Mouse (Mus musculus) forebrain, embryonic 16.5 days (tissue): ENCODE data around the gene Ppil3. TPM values are rescaled to one million over a fixed set of nuclear protein-coding genes. Genes with fewer than 3 reads are reported as not detected.

Source experiments
- ATAC-seq: fragments of 200-750 bp; cut with Nextera tagmentation; 2 replicates; pipeline ENCODE4 v1.8.0; 2017; ENCODE audit warnings: mild to moderate bottlenecking, moderate library complexity
- H3K27ac ChIP-seq: fragments of 300-500 bp; sonication (generic); 2 replicates; pipeline ENCODE4 v1.5.1; 2014; ENCODE audit warnings: low read length, control low read depth
- H3K27me3 ChIP-seq: fragments of 300-500 bp; sonication (generic); replicated peaks from 2 replicates; pipeline ENCODE4 v1.6.1; 2014; ENCODE audit warnings: low read length; ENCODE audit not compliant: control insufficient read depth, insufficient read depth
- H3K36me3 ChIP-seq: fragments of 300-500 bp; sonication (generic); 2 replicates; pipeline ENCODE4 v1.6.1; 2014; ENCODE audit not compliant: control insufficient read depth, insufficient read depth
- H3K4me1 ChIP-seq: fragments of 300-500 bp; sonication (generic); replicated peaks from 2 replicates; pipeline ENCODE4 v1.6.1; 2014; ENCODE audit warnings: low read length; ENCODE audit not compliant: control insufficient read depth, insufficient read depth
- H3K4me2 ChIP-seq: fragments of 300-500 bp; sonication (generic); 2 replicates; pipeline ENCODE4 v1.6.1; 2014; ENCODE audit warnings: mild to moderate bottlenecking, low read length, control low read depth
- H3K4me3 ChIP-seq: fragments of 300-500 bp; sonication (generic); replicated peaks from 2 replicates; pipeline ENCODE4 v1.5.1; 2014; ENCODE audit warnings: mild to moderate bottlenecking, low read length, control low read depth
- H3K9ac ChIP-seq: fragments of 300-500 bp; sonication (generic); replicated peaks from 2 replicates; pipeline ENCODE4 v1.6.1; 2014; ENCODE audit warnings: low read depth, low read length, control low read depth
- H3K9me3 ChIP-seq: fragments of 300-500 bp; sonication (generic); 2 replicates; pipeline ENCODE4 v1.6.1; 2016; ENCODE audit warnings: low read length; ENCODE audit not compliant: control insufficient read depth
- WGBS: fragments of 180-500 bp; shearing (Covaris S2); extraction: QIAGEN DNeasy Blood & Tissue Kit; methylation state at CpG from one replicate; pipeline ENCODE4 v1.1.7; 2014; 5-methylcytosine and 5-hydroxymethylcytosine counted together
- polyA plus RNA-seq: library from polyadenylated mRNA; unstranded; fragments of >200 nt; fragmentation: Nextera tagmentation; extraction: Ambion mirVana; gene quantifications from 2 replicates; pipeline ENCODE4 v1.2.1, GENCODE M21; 2015

Gene Ppil3
- polyA plus RNA-seq, 1 experiment from 2014 or later, result 54.1 TPM

DNA sequence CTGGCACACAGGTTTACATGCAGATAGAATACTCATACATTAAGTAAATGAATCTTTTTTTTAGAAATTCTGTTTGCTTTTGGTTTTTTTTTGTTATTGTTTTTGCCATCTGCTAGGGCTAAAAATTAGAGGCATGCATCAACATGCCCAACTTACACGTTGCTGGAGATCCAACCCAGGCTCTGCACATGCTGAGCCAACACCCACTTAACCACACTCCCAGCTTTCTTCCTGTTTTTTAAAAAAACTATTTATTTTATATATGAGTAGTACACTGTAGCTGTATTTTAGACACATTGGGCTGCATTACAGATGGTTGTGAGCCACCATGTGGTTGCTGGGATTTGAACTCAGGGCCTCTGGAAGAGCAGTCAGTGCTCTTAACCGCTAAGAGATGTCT, 29.2 kb downstream of the Ppil3 start:
- Histone ChIP-seq H3K27ac (no peak overlapping the region), H3K27me3 (no peaks in the 10 kb centered on the region), H3K9me3 (no peaks in the 10 kb centered on the region), H3K36me3 (peaks cover 63% of the 10 kb centered on the region), H3K4me2 (no peak overlapping the region), H3K4me1 (peaks cover 2% of the 10 kb centered on the region), H3K4me3 (no peak overlapping the region), H3K9ac (no peak overlapping the region)
- WGBS, result 88% methylated on average over 2 of the region's 2 CpGs
- no peak for ATAC-seq

DNA sequence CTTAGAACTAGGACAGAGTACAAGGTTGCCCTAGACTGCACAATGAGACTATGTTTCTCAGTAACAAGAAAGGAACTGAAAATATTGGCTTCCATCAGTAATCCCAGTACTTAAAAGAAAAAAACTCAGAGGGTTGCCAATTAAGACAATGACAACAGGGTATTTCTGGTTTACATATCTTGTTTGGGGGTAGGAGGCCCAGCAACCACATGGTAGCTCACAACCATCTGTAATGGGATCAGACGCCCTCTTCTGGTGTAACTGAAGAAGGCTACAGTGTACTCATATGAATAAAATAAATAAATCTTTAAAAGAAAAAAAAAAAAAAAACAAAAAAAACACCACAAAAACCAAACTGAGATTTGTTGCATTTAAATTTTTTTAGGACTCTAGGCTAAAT, 29.8 kb downstream of the Ppil3 start:
- H3K9ac ChIP-seq, result no peak overlapping the region
- H3K4me1 ChIP-seq, result no peaks in the 10 kb centered on the region; the same call in 1 of the 2 replicates
- H3K9me3 ChIP-seq, result no peaks in the 10 kb centered on the region
- WGBS, result 48% methylated on average over 1 of the region's 1 CpGs
- no peaks in the 10 kb centered on the region for H3K27me3 ChIP-seq
- ATAC-seq, result no peak
- peaks cover 65% of the 10 kb centered on the region for H3K36me3 ChIP-seq
- no peak overlapping the region for H3K4me3 ChIP-seq
- no peak overlapping the region for H3K4me2 ChIP-seq
- H3K27ac ChIP-seq, result no peak overlapping the region

DNA sequence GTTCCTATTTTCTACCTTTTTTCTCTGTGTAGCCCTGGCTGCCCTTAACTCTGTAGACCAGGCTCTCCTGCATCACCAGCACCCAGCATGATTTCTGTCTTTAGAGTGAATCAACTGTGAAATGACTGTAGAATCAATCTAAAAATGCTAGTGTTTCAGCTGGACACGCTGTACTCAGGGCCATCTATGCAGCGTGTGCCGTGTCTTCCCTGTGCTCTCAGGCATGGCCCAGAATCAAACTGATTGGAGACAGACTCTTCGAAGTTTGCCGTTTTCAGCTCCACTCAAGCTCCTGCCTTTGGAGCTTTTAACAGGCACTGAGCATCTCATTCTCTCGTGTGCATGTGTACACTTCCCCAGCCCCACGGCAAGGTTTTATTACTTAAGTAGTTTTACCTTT, 34.5 kb downstream of the Ppil3 start:
- Histone ChIP-seq H3K9ac (no peak overlapping the region), H3K27ac (no peak overlapping the region), H3K4me3 (no peak overlapping the region), H3K27me3 (no peaks in the 10 kb centered on the region), H3K4me2 (no peak overlapping the region), H3K4me1 (no peaks in the 10 kb centered on the region), H3K9me3 (no peaks in the 10 kb centered on the region), H3K36me3 (peaks cover 49% of the 10 kb centered on the region)
- ATAC-seq, result no peak
- WGBS, result 93% methylated on average over 7 of the region's 7 CpGs

DNA sequence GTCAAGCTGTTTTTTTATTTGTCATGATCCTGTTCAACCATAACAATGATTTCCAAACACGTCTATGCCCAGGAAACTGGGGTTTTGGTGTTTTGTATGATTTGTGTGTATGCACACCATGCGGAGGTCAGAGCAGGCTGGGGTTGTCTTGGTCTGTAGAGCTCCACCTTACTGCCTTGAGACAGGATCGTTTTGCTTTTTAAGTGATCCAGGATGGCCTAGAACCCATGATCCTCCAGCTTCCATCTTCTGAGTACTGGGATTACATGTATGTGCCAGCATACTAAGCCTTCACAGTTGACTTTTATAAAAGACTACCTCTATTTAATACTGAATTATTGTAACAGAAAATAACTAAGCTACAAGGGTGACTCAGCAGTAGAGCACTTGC, 35.1 kb downstream of the Ppil3 start:
- no peaks in the 10 kb centered on the region for H3K4me1 ChIP-seq
- H3K27me3 ChIP-seq, result no peaks in the 10 kb centered on the region
- no peak overlapping the region for H3K27ac ChIP-seq
- no peak overlapping the region for H3K4me3 ChIP-seq
- H3K36me3 ChIP-seq, result peaks cover 47% of the 10 kb centered on the region
- 82% methylated on average over 3 of the region's 3 CpGs for WGBS
- ATAC-seq, result peak; percentile 41; the same call in 1 of the 2 replicates
- H3K9ac ChIP-seq, result no peak overlapping the region
- no peaks in the 10 kb centered on the region for H3K9me3 ChIP-seq
- no peak overlapping the region for H3K4me2 ChIP-seq

DNA sequence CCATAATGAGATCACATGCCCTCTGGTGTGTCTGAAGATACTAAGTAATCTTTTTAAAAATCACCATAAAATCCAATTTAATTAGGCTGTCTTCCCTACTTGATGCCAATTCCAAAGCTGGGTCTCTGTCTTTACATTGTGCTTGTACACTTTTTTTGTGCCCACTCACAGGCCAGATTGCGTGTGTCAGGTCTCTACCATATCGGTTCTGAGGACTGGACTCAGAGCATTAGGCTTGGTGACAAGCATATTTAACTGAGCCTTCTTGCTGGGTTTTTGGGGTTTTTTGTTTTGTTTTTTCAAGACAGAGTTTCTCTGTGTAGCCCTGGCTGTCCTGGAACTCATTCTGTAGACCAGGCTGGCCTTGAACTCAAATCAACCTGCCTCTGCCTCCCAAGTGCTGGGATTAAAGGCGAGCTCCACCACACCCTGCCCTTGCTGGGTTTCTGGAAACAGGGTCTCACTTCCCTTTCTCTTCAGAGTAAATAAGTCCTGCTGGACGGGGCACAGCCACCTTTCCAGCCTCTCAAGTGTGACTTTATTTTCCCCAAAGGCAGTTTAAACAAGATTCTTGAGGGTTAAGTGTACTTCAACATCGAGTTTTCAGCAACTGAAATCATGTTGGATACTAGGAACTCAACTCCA, 35.6 kb downstream of the Ppil3 start:
- WGBS, result 87% methylated on average over 5 of the region's 5 CpGs
- Histone ChIP-seq H3K36me3 (peaks cover 43% of the 10 kb centered on the region), H3K27me3 (no peaks in the 10 kb centered on the region), H3K9me3 (no peaks in the 10 kb centered on the region), H3K4me1 (no peaks in the 10 kb centered on the region), H3K27ac (no peak overlapping the region), H3K4me3 (no peak overlapping the region), H3K4me2 (no peak overlapping the region), H3K9ac (no peak overlapping the region)
- ATAC-seq, result no peak

DNA sequence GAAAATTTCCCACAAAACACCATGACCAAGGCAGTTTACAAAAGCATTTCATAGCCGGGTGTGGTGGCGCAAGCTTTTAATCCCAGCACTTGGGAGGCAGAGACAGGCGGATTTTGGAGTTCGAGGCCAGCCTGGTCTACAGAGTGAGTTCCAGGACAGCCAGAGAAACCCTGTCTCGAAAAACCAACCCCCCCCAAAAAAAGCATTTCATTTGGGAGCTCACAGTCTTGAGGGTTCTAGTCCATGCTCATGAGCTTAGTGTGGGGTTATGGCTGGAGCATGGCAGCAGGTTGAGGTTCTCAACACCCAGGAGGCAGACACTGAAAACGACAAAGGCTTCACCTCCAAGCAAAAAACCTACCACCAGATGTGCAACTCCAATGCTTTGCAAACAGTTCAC, 37.1 kb downstream of the Ppil3 start:
- Histone ChIP-seq H3K36me3 (peaks cover 38% of the 10 kb centered on the region), H3K9me3 (no peaks in the 10 kb centered on the region), H3K4me2 (no peak overlapping the region), H3K9ac (no peak overlapping the region), H3K27me3 (no peaks in the 10 kb centered on the region), H3K27ac (no peak overlapping the region), H3K4me3 (no peak overlapping the region), H3K4me1 (no peaks in the 10 kb centered on the region)
- 86% methylated on average over 6 of the region's 6 CpGs for WGBS
- no peak for ATAC-seq

DNA sequence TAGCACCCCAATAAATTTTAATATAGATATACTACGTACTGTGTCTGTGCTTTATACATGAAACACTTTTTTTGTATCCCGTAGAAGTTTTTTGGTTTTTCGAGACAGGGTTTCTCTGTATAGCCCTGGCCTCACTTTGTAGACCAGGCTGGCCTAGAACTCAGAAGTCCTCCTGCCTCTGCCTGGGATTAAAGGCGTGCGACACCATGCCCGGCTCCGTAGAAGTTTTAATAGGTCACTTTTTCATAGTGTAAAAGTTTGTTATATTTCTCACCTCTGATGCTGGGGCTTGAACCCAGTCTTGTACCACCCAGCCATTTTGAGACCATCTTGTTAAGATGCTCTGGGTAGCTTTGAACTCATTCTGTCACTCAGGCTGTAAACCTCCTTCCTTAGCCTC, 38.0 kb downstream of the Ppil3 start:
- H3K4me3 ChIP-seq, result no peak overlapping the region
- no peak for ATAC-seq
- H3K9ac ChIP-seq, result no peak overlapping the region
- H3K9me3 ChIP-seq, result no peaks in the 10 kb centered on the region
- H3K4me1 ChIP-seq, result no peaks in the 10 kb centered on the region
- H3K27ac ChIP-seq, result no peak overlapping the region
- H3K4me2 ChIP-seq, result no peak overlapping the region
- 96% methylated on average over 7 of the region's 7 CpGs for WGBS
- H3K36me3 ChIP-seq, result peaks cover 38% of the 10 kb centered on the region
- H3K27me3 ChIP-seq, result no peaks in the 10 kb centered on the region

DNA sequence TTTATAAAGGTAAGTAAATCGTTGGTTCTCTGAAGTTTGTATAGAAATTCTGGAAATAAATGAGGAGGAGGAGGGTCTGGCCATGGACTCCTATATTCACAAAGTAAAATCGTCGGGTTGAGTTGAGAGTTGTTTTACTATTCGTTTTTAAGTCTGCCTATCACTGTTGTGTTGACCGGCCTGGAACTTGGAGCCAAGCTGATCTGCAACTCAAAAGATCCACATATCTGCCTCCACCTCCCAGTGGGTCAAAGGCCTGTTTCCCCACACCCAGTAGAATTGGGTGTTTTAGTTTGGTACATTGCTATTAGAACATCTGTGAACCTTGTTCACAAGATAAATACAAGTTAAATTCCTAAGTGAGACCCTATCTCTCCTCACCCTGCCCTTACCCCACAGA, 41.5 kb downstream of the Ppil3 start:
- Histone ChIP-seq H3K9me3 (no peaks in the 10 kb centered on the region), H3K27ac (no peak overlapping the region), H3K4me1 (no peaks in the 10 kb centered on the region), H3K27me3 (no peaks in the 10 kb centered on the region), H3K9ac (no peak overlapping the region), H3K4me3 (no peak overlapping the region), H3K4me2 (no peak overlapping the region), H3K36me3 (peaks cover 33% of the 10 kb centered on the region)
- 94% methylated on average over 5 of the region's 5 CpGs for WGBS
- no peak for ATAC-seq

DNA sequence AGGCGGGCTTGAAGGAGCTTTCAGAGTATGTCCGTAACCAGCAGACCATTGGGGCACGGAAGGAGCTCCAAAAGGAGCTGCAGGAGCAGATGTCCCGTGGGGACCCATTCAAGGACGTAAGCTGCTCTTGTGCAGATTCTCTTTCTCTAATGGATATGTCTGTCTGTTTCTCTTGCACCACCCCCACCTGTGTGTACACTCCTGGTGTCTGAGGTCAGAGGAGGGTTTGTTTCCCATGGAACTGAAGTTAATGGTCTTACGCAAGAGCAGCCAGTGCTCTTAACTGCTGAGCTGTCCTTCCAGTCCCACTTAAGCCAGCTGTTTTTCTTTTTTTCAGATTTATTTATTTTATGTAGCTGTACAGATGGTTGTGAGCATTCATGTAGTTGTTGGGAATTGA, 43.9 kb downstream of the Ppil3 start:
- 92% methylated on average over 6 of the region's 6 CpGs for WGBS
- Histone ChIP-seq H3K4me2 (no peak overlapping the region), H3K27me3 (no peaks in the 10 kb centered on the region), H3K4me3 (no peak overlapping the region), H3K9ac (no peak overlapping the region), H3K27ac (no peak overlapping the region), H3K9me3 (no peaks in the 10 kb centered on the region), H3K36me3 (peaks cover 43% of the 10 kb centered on the region), H3K4me1 (no peaks in the 10 kb centered on the region)
- ATAC-seq, result no peak

DNA sequence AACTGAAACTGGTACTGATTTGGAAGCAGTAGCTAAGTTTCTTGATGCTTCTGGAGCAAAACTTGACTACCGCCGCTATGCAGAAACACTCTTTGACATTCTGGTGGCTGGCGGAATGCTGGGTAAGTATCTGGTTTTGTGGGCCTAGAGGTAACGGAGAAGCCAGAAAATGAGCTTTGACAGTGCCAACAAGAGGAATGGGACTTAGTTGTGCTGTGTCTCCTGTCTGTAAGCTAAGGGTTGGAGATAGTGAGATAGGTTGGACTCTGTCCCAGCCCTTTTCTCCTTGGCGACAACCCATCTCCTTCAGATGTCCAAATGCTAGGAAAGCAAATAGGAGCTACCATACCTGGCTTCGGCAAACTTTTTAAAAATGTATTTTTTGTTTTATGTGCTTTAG, 47.6 kb downstream of the Ppil3 start:
- H3K36me3 ChIP-seq, result peaks cover 42% of the 10 kb centered on the region
- H3K9ac ChIP-seq, result no peak overlapping the region
- 93% methylated on average over 6 of the region's 6 CpGs for WGBS
- H3K4me3 ChIP-seq, result no peak overlapping the region
- no peak for ATAC-seq
- no peak overlapping the region for H3K27ac ChIP-seq
- no peaks in the 10 kb centered on the region for H3K9me3 ChIP-seq
- H3K4me2 ChIP-seq, result no peak overlapping the region
- no peaks in the 10 kb centered on the region for H3K27me3 ChIP-seq
- peaks cover 13% of the 10 kb centered on the region for H3K4me1 ChIP-seq
